12 mouse cellular contexts compared by ENCODE assay signal in the genomic region with DNA sequence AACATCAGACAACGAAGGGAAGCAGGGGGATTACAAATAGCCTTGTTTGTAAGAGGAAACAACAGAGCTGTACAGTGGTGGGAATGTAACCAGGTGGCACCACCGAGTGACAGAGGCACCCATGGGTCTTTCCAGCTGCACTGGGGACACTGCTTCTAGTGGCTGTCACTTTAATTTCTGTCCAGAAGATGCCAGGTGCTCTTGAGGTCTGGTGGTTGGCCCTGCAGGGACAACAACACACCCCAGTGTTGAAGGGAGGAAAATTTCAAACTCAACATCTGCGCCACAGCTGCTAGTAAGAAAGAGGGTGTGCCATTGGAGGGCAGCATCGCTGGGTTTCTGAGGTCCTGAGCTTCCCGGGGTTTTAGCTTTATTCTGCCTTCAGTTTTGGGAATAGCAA. TPM values are rescaled to one million over a fixed set of nuclear protein-coding genes. Genes with fewer than 3 reads are reported as not detected.
A peak's percentile ranks its signal among the peaks of the same experiment; 100 is the strongest.
DNase-seq lines count a peak whose midpoint lies in the region; TF ChIP-seq lines count a peak whose summit lies in the region.
"Had no signal": no experiment of that assay in that cellular context is flagged by ENCODE, and none has a peak within 500 bp of the region (broad histone marks: within the 10 kb centered on the region; RNA-seq: fewer than 3 reads in every experiment).

No protein-coding gene starts in this region.

- no peaks in the 10 kb centered on the region for H3K36me3 ChIP-seq in spleen, adult 2 months (ENCODE audit: control insufficient read depth, insufficient read depth, low read length)
- H3K36me3 ChIP-seq: hindbrain, embryonic 10.5 days; limb, embryonic 10.5 days had no signal

- 12% methylated on average over 5 of the region's 5 CpGs for WGBS in spleen, adult 2 months

- TF ChIP-seq CTCF in gastrocnemius, adult 2 months (IDR thresholded peaks at IDR 0.05) = no peak
- TF ChIP-seq CTCF in spleen, adult 2 months (IDR thresholded peaks at IDR 0.05; ENCODE audit: extremely low read depth, insufficient read depth, insufficient read length, insufficient replicate concordance) = no peak

- no peak for DNase-seq in gastrocnemius, adult 2 months
- no peak for DNase-seq in gastrocnemius, postnatal 4 days (ENCODE audit: low spot score in 2 of 2)
- DNase-seq in spleen, adult 2 months (ENCODE audit: low read depth in 1 of 2, low spot score in 2 of 2) = peak in 1 of 2 experiments; percentile 15
- DNase-seq in spleen, adult 12 weeks (ENCODE audit: low spot score) = no peak
- DNase-seq in naive thymus-derived CD4-positive, alpha-beta T cell, adult 2 months (ENCODE audit: low read depth) = peak; percentile 57
- no peak for DNase-seq in testis, postnatal 14 days (ENCODE audit: low spot score)
- no peak for DNase-seq in embryo, embryonic 9.5 days (ENCODE audit: extremely low spot score)
- no peak for DNase-seq in kidney, postnatal 4 days
- DNase-seq: adrenal gland, adult 2 months; embryo, embryonic 11 days had no signal

- intact Hi-C loops in gastrocnemius, adult 2 months (cut with DNase I) = no loop called here

- H3K27ac ChIP-seq in gastrocnemius, adult 2 months = peak overlapping the region; percentile 54; the same call in 1 of the 2 replicates
- peak overlapping the region; percentile 97 for H3K27ac ChIP-seq in spleen, adult 2 months (ENCODE audit: insufficient read depth, low read length)
- H3K27ac ChIP-seq: hindbrain, embryonic 10.5 days; limb, embryonic 10.5 days had no signal

- no peak overlapping the region for H3K4me3 ChIP-seq in gastrocnemius, adult 2 months
- H3K4me3 ChIP-seq in spleen, adult 2 months (ENCODE audit: extremely low read depth, insufficient read depth, insufficient read length) = 0 out of 2 replicates have a peak overlapping the region, but pooled peaks have one; percentile 88

- no peaks in the 10 kb centered on the region for H3K27me3 ChIP-seq in spleen, adult 2 months (ENCODE audit: control insufficient read depth, insufficient read depth, low read length)

- H3K4me1 ChIP-seq in spleen, adult 2 months (ENCODE audit: control insufficient read depth, insufficient read depth, insufficient read length) = peaks cover 22% of the 10 kb centered on the region

- no peak for TF ChIP-seq POLR2A in spleen, adult 2 months (IDR thresholded peaks at IDR 0.05; ENCODE audit: low read depth, low read length)

RNA-seq across cellular contexts. Expression of a gene that starts 1.3 kb away (rescaled TPM):
- under 1 TPM; 0.43 to 0.56 TPM for total RNA-seq in gastrocnemius, adult 2 months (2021)
- under 1 TPM; 0.78 to 0.80 TPM for total RNA-seq in gastrocnemius, postnatal 4 days (2021)
- 34.7 and 37.3 TPM in 2 replicates for polyA plus RNA-seq in spleen, adult 2 months (2012; rRNA removed)

RNA-seq across cellular contexts. Expression of a gene that starts 30.0 kb away (rescaled TPM):
- total RNA-seq in gastrocnemius, adult 2 months (2021) = 1 to 10 TPM; 4.7 to 8.0 TPM
- 10 to 100 TPM; 28.6 to 29.0 TPM for total RNA-seq in gastrocnemius, postnatal 4 days (2021)
- polyA plus RNA-seq in spleen, adult 2 months (2012; rRNA removed) = 3.8 and 5.5 TPM in 2 replicates
